Mouse (Mus musculus): ENCODE measurements around the gene Myf6. TPM values are rescaled to one million over a fixed set of nuclear protein-coding genes. Genes with fewer than 3 reads are reported as not detected.

The Myf6 gene
- polyA plus RNA-seq, 1 experiment from 2014 or later = 1.1 TPM

DNA sequence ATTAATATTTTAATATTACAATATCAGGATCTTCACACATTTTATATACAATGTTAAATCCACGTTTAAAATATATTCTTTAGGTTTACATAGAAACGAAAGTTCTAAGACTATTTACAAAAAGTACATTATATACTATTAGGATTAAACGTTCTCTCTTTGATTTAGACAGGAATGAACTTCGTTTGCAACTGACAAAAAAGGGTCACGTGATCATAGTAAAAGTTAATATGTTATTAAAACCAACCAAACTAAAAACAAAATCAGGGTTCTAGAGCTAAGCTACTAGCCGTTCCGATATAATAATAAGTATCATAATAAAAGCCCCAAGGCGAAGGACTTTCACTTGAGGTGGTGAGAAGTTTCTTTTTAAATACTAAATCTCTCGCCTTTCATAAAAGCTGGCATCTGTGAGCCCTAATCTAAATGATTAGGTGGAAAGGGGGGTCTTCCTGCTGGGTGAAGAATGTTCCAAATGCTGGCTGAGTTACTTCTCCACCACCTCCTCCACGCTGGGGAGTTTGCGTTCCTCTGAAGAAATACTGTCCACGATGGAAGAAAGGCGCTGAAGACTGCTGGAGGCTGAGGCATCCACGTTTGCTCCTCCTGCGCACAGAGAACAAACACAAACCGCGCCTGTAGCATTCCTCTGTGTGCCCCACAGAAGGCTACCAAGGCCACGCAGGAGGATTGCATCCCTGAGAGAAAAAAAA, 1.5 kb downstream of the Myf6 start:
- peak overlapping the region; percentile 53 for H3K4me2 ChIP-seq
- H3K4me1 ChIP-seq = 0 out of 2 replicates have a peak, but pooled peaks cover 8% of the 10 kb centered on the region
- 41% methylated on average over 18 of the region's 18 CpGs for WGBS
- H3K36me3 ChIP-seq = no peaks in the 10 kb centered on the region
- peak; percentile 35; the same call in 1 of the 2 replicates for ATAC-seq (replicated peaks; ENCODE audit: low FRiP score)
- no peak overlapping the region for H3K27ac ChIP-seq
- peak overlapping the region; percentile 31 for H3K4me3 ChIP-seq (replicated peaks)
- H3K27me3 ChIP-seq = peaks cover 37% of the 10 kb centered on the region
- H3K9ac ChIP-seq = no peak overlapping the region
- H3K9me3 ChIP-seq (replicated peaks) = no peaks in the 10 kb centered on the region

- ATAC-seq (replicated peaks; ENCODE audit: low FRiP score) = peak; percentile 63; the same call in 1 of the 2 replicates
Measured at GRCm38 (mm10) chr10:107488654-107489315, 5.8 kb downstream of the Myf6 start.

GRCm38 (mm10) chr10:107486770-107487169, 7.8 kb downstream of the Myf6 start:
- Histone ChIP-seq H3K27ac (no peak overlapping the region), H3K9me3 (replicated peaks) (no peaks in the 10 kb centered on the region), H3K27me3 (peaks cover 48% of the 10 kb centered on the region), H3K36me3 (no peaks in the 10 kb centered on the region), H3K4me3 (replicated peaks) (no peak overlapping the region), H3K4me2 (no peak overlapping the region), H3K4me1 (no peaks in the 10 kb centered on the region), H3K9ac (no peak overlapping the region)
- ATAC-seq (replicated peaks; ENCODE audit: low FRiP score) = 0 out of 2 replicates have a peak, but pooled peaks have one; percentile 23
- 25% methylated on average over 12 of the region's 12 CpGs for WGBS

More at GRCm38 (mm10) chr10:107488654-107489315, 5.8 kb downstream of the Myf6 start:
- Histone ChIP-seq H3K4me1 (0 out of 2 replicates have a peak, but pooled peaks cover 6% of the 10 kb centered on the region), H3K27me3 (peaks cover 50% of the 10 kb centered on the region), H3K4me3 (replicated peaks) (no peak overlapping the region), H3K9ac (no peak overlapping the region), H3K4me2 (peak overlapping the region; percentile 31; the same call in 1 of the 2 replicates), H3K9me3 (replicated peaks) (no peaks in the 10 kb centered on the region), H3K27ac (no peak overlapping the region), H3K36me3 (no peaks in the 10 kb centered on the region)
- 24% methylated on average over 12 of the region's 12 CpGs for WGBS

DNA sequence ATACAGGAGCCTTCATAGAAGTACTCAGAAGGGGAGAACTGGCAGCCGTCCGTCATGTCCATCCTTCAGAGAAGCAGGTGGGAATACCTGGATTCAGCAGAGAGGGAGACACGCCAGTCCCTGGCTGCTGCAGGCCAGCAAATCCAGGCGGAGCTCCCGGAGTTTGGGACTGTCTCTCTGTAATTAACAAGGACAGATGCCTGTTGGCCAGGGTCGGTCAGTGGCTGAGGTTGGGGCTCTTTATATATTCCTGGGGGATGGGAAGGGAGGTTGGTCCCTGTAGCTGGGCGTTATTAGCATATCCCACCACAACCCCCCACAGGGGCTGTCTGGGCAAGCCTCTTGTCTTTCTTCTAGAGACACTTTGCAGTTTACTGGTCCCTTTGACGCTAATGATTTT, 8.7 kb downstream of the Myf6 start, which contains the start of gene Myf5:
Gene Myf5, minus strand, starts transcription at position 265 of the 400 bp plus-strand sequence.
- no peak within 1 kb of the TSS for H3K27ac ChIP-seq
- no peak within 1 kb of the TSS for H3K9ac ChIP-seq
- H3K4me1 ChIP-seq = no peaks in the 10 kb centered on the region
- H3K4me2 ChIP-seq = no peak within 1 kb of the TSS
- H3K27me3 ChIP-seq = peaks cover 42% of the 10 kb centered on the region
- H3K9me3 ChIP-seq (replicated peaks) = no peaks in the 10 kb centered on the region
- no peaks in the 10 kb centered on the region for H3K36me3 ChIP-seq
- no peak within 1 kb of the TSS for H3K4me3 ChIP-seq (replicated peaks)
- ATAC-seq (replicated peaks; ENCODE audit: low FRiP score) = no peak
- WGBS = 38% methylated on average over 8 of the region's 8 CpGs

- no peaks in the 10 kb centered on the region for H3K9me3 ChIP-seq (replicated peaks)
- H3K36me3 ChIP-seq = no peaks in the 10 kb centered on the region
- H3K9ac ChIP-seq = no peak overlapping the region
- no peak for ATAC-seq (replicated peaks; ENCODE audit: low FRiP score)
- no peak overlapping the region for H3K27ac ChIP-seq
- H3K4me2 ChIP-seq = no peak overlapping the region
- 46% methylated on average over 10 of the region's 10 CpGs for WGBS
- no peak overlapping the region for H3K4me3 ChIP-seq (replicated peaks)
- H3K4me1 ChIP-seq = no peaks in the 10 kb centered on the region
- H3K27me3 ChIP-seq = peaks cover 35% of the 10 kb centered on the region
Measured at GRCm38 (mm10) chr10:107484050-107484449, 10.5 kb downstream of the Myf6 start.

DNA sequence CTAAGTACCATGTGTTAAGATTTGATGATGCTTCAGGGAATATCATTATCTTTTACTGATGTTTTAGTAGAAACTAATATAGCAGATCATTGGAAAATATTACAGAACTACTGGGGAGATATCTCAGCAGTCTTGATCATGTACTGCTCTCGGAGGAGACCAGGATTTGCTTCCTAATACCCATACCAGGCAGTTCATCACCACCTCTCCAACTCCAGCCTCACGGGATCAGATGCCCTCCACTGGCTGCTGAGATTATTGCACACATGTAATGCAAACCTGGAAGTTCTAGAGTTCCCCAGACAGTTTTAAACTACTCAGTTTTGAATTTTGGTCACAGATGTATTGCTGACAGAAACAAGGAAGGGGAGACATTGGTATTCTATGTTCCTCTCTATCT, 21.0 kb downstream of the Myf6 start:
- H3K4me3 ChIP-seq (replicated peaks) = no peak overlapping the region
- 49% methylated on average over 2 of the region's 2 CpGs for WGBS
- H3K36me3 ChIP-seq = no peaks in the 10 kb centered on the region
- no peak overlapping the region for H3K9ac ChIP-seq
- H3K4me1 ChIP-seq = no peaks in the 10 kb centered on the region
- H3K27ac ChIP-seq = no peak overlapping the region
- no peaks in the 10 kb centered on the region for H3K9me3 ChIP-seq (replicated peaks)
- no peaks in the 10 kb centered on the region for H3K27me3 ChIP-seq
- ATAC-seq (replicated peaks; ENCODE audit: low FRiP score) = no peak
- no peak overlapping the region for H3K4me2 ChIP-seq

DNA sequence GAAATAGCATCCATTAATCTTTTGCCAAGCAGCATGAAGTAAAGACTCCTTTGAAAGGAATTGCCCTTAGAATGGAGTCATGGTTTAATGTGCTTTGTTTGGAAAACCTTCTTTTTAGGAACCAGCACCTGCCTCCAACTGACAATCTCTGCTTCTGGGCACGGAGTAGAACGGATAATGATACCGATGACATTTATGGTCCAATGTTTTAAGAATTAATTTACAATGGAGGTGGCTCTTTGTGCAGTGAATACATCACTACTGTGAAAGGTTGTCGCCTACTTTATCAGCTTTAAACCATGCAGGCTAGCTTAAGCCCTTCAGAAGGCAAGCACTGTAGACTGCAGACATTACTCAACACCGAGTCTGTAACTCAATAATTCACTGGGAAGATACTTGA, 22.8 kb downstream of the Myf6 start:
- no peak for ATAC-seq (replicated peaks; ENCODE audit: low FRiP score)
- Histone ChIP-seq H3K27ac (no peak overlapping the region), H3K27me3 (no peaks in the 10 kb centered on the region), H3K4me3 (replicated peaks) (no peak overlapping the region), H3K36me3 (no peaks in the 10 kb centered on the region), H3K4me1 (no peaks in the 10 kb centered on the region), H3K4me2 (no peak overlapping the region), H3K9ac (no peak overlapping the region), H3K9me3 (replicated peaks) (no peaks in the 10 kb centered on the region)
- 68% methylated on average over 5 of the region's 5 CpGs for WGBS

DNA sequence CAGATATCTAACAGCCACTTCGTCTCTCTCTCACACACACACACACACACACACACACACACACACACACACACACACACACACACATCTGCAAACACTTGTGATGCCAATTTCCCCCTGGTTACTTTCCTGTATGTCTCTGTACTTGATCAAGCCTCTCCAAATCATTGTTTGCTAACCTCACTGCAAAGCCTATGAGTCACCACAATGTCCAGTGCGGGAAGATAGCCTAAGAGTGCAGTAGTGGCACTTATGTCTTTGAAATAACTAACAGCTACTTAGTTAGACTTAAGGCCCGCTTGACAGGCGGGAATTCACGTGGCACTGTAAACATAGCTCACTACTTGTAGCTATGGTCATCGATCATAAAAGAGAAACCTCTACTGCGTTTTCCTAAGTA, 26.7 kb downstream of the Myf6 start:
- Histone ChIP-seq H3K36me3 (no peaks in the 10 kb centered on the region), H3K4me1 (no peaks in the 10 kb centered on the region), H3K27ac (no peak overlapping the region), H3K4me3 (replicated peaks) (no peak overlapping the region), H3K27me3 (no peaks in the 10 kb centered on the region), H3K9ac (no peak overlapping the region), H3K4me2 (no peak overlapping the region), H3K9me3 (replicated peaks) (no peaks in the 10 kb centered on the region)
- WGBS = 87% methylated on average over 7 of the region's 7 CpGs
- ATAC-seq (replicated peaks; ENCODE audit: low FRiP score) = no peak

DNA sequence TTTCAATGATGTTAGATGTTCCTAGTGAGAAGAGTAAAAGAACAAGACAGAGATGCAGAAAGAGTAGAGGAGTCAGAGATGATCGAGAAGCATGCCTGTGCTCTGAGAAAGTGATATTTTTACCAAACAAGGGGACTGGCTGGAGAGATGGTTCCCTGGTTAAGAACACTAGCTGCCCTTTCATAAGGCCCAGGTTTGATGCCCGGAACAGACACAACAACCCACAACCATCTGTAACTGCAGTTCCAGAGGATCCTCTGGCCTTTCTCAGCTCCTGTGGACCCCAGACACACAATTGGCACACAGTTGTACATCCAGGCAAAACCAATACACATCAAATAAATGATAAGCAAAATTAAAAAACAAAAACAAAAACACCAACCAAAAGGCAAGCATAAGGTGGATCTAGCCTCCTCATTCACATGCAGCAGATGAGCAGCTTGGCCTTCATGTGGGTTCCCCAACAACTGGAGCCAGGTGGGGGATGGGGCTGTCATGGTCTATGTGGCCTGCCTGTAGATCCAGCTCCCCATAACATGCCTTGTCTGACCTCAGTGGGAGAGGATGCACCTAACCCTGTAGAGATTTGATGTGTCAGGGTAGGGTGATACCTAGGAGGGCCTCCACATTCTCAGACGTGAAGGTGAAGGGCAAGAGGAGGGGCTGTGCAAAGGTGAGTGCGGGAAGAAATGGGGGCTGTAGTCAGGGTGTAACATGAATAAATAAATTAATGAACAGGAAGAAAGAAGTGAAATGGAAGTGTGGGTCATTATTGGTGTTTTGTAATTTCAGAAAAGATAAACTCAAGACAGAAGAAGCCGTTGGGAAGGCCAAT, 44.8 kb downstream of the Myf6 start:
- ATAC-seq (replicated peaks; ENCODE audit: low FRiP score) = no peak
- Histone ChIP-seq H3K9ac (no peak overlapping the region), H3K9me3 (replicated peaks) (no peaks in the 10 kb centered on the region), H3K27ac (no peak overlapping the region), H3K27me3 (no peaks in the 10 kb centered on the region), H3K36me3 (no peaks in the 10 kb centered on the region), H3K4me1 (no peaks in the 10 kb centered on the region), H3K4me2 (no peak overlapping the region), H3K4me3 (replicated peaks) (no peak overlapping the region)
- 87% methylated on average over 5 of the region's 5 CpGs for WGBS

Measured in kidney, embryonic 15.5 days (tissue).